Mouse (Mus musculus): ENCODE measurements around the gene Chrnb2.
A peak's percentile ranks its signal among the peaks of the same experiment; 100 is the strongest.

DNA sequence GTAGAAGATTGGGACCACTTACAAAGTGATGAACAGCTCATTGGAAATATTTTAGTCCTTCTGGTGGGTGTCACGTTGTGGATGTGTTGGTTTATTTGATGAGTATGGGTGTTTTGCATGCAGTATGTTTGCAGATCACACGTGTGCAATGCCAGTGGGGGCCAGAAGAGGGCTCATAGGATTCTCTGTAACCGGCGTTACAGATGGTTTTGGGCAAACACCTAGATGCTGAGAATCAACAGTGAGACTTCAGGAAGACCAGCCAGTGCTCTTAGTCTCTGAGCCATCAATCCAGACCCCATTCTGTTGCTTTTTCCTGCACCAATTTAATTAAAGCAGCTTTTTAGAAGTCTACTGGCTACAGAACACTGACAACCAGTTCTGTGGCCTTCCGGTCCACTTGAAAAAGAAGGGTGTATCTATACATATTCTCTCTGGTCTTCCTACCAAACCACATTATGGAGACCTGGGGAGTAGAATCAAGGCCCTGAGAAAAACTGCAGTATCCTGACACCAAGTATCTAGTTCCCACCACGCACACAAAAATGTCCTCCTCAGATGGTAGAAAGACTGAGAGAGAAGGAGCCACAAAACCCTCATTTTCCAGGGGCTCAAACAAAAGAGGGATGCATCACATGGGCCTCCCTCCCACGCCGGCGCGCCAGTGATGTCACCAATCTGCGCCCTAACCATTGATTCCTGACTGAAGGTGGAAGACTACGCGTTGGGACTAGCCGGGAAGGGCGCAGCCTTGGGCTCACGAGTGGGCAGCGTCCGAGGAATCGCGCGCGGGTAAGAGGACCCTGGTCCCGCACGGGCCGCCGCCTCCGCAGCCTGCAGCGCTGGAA is 49.8 kb downstream of the Chrnb2 start, which contains the start of gene Adar:
- TF ChIP-seq CTCF (IDR thresholded peaks at IDR 0.05; ENCODE audit: low read depth) (peak; percentile 68), EP300 (IDR thresholded peaks at IDR 0.05; ENCODE audit: low read depth) (no peak)
